Mouse (Mus musculus): Measurements from ENCODE around the gene Pnmt.
"Not testable (repeated sequence)": the region's sequence is repeated elsewhere in the genome, so short reads cannot be mapped to it uniquely, and the experiment has no call there.

Pnmt gene

GRCm38 (mm10) chr11:98358161-98359083 is 27.8 kb upstream of the Pnmt start, which contains the start of gene Stard3:
TSS of gene Stard3 (plus strand) at chr11:98358368.
- peak; percentile 96 for DNase-seq

GRCm38 (mm10) chr11:98360866-98361521 is 25.3 kb upstream of the Pnmt start:
- no peak for DNase-seq

GRCm38 (mm10) chr11:98363817-98364216 is 22.4 kb upstream of the Pnmt start:
- no peak for DNase-seq

- no peak for DNase-seq
Measured at GRCm38 (mm10) chr11:98364410-98364809, 21.8 kb upstream of the Pnmt start.

- DNase-seq: peak; percentile 48
Measured at GRCm38 (mm10) chr11:98366290-98366689, 20.0 kb upstream of the Pnmt start.

GRCm38 (mm10) chr11:98367171-98367862 is 18.9 kb upstream of the Pnmt start:
- peak; percentile 76 for DNase-seq

GRCm38 (mm10) chr11:98367863-98368186 is 18.4 kb upstream of the Pnmt start:
- DNase-seq: no peak

GRCm38 (mm10) chr11:98369337-98369736 is 16.9 kb upstream of the Pnmt start:
- DNase-seq: no peak

- DNase-seq: no peak
Measured at GRCm38 (mm10) chr11:98370588-98370987, 15.7 kb upstream of the Pnmt start.

- no peak for DNase-seq
Measured at GRCm38 (mm10) chr11:98371556-98372240, 14.6 kb upstream of the Pnmt start.

- peak; percentile 79 for DNase-seq
Measured at GRCm38 (mm10) chr11:98372406-98372805, 13.8 kb upstream of the Pnmt start.

- no peak for DNase-seq
Measured at GRCm38 (mm10) chr11:98373244-98373643, 13.0 kb upstream of the Pnmt start.

GRCm38 (mm10) chr11:98374266-98374665 is 12.0 kb upstream of the Pnmt start:
- no peak for DNase-seq

GRCm38 (mm10) chr11:98376756-98377155 is 9.5 kb upstream of the Pnmt start:
- no peak for DNase-seq

- no peak for DNase-seq
Measured at GRCm38 (mm10) chr11:98377787-98378186, 8.5 kb upstream of the Pnmt start.

GRCm38 (mm10) chr11:98379379-98379778 is 6.9 kb upstream of the Pnmt start:
- DNase-seq: no peak

GRCm38 (mm10) chr11:98380106-98380505 is 6.1 kb upstream of the Pnmt start:
- DNase-seq: no peak

GRCm38 (mm10) chr11:98381651-98382050 is 4.6 kb upstream of the Pnmt start:
- no peak for DNase-seq

GRCm38 (mm10) chr11:98382405-98382804 is 3.8 kb upstream of the Pnmt start:
- DNase-seq: not testable (repeated sequence)

- DNase-seq: no peak
Measured at GRCm38 (mm10) chr11:98383261-98384030, 2.8 kb upstream of the Pnmt start, which contains the start of gene Tcap. TSS of gene Tcap (plus strand) at chr11:98383811.

GRCm38 (mm10) chr11:98384216-98384615 is 2.0 kb upstream of the Pnmt start:
- DNase-seq: no peak
